Mouse (Mus musculus): Measurements from ENCODE around the gene Grk3.

The Grk3 gene

GRCm38 (mm10) chr5:112864719-112865367 lies 150.7 kb downstream of the Grk3 start:
- DNase-seq = peak in 1 of 2 experiments; percentile 30

Measured in spleen, adult 18-20 months (tissue).